Mouse (Mus musculus) neural tube, embryonic 10.5 days (tissue): ENCODE data around the gene Zpr1.

ENCODE experiments used
- DNase-seq: peaks from one replicate; pipeline ENCODE4 v3.0.0-alpha.2; 2017; ENCODE audit warnings: low spot score; ENCODE audit errors: extremely low spot score

The Zpr1 gene

GRCm38 (mm10) chr9:46272677-46273454 lies at the start of gene Zpr1:
TSS of gene Zpr1 (plus strand) at chr9:46273064.
- peak; percentile 89 for DNase-seq

DNA sequence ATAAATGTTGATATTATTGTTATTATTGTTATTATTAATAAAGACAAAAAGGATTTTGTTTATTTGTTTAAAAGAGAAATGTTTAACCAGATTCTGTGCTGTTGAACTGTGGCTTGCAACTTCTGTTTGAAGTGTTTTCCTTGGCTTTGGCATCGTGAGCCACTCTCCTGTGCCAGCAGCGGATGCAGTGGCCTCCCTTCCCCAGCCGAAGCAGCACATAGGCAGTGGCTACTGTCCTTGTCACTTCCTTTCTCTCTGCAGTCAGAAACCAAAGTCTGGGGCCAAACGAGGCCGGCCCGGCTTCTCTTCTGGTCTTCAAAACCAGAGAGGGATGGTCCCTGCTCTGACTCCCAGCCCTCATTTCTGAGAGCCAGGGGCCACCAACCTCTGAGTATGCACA lies 49.8 kb upstream of the Zpr1 start:
- DNase-seq: no peak

DNA sequence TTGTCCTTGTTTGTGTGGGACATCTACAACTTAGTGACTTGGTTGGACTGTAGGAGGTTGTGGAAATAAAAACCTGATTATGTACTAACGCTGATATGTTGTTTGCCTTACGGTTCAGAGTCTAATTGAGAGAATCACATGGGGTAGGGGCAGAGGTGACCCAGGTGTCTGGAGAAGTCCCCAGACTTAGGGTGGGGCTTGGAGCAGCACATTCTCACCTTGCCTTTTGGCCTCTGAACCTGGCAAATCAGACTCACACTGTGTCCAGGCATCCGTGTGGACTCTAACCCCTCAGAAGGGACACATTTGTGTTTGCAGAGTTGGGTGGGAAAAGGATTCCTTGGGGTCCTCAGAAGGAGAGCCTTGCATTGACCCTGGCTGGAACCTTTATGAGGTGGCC lies 48.8 kb upstream of the Zpr1 start:
- DNase-seq: no peak

- no peak for DNase-seq
These were observed 47.8 kb upstream of the Zpr1 start for GRCm38 (mm10) chr9:46224945-46225660.

DNA sequence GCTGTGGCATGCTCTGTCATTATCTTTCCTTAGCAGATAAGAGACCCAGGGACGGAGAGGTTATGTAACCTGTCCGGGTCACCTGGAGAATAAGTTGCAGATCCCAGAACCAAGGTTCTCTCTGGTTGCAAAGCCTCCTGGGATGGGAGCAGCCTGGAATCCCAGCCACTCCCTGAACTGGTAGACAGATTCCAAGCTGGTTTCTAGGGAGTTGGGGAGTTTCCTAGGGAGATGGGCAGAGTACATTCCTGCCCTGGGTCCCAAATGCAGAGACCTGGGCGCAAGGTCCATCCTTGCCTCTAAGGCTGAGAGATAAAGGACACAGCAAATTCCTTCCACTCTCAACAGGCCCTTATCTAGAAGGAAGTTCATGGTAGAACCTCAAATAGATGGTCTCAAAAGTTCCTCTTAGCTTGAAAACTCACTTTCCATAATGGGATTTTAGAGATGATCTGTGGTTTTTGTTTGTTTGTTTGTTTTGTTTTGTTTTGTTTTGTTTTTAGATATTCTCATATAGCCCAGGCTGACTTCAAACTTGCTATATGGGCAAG lies 45.7 kb upstream of the Zpr1 start:
- DNase-seq: no peak

DNA sequence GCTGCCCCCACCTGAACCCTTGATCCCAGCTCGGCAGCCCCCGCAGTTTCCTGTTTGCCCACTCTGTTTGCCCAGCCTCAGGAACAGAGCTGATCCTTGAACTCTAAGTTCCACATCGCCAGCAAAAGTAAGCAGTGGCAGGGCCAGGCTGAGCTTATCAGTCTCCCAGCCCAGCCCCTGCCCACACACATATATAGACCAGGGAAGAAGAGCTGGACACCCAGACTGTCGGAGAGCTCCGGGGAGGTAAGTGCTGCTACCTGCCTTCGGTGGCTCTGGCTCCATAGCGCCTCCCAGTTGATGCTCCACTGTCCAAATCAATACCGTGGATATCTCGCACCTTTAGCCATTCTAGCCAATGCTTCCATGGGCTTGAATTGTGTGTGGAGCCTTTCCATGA lies 44.4 kb upstream of the Zpr1 start, which contains the start of gene Apoa1:
Apoa1 (plus strand) TSS at position 90 of the 400 bp plus-strand sequence.
- no peak for DNase-seq

DNA sequence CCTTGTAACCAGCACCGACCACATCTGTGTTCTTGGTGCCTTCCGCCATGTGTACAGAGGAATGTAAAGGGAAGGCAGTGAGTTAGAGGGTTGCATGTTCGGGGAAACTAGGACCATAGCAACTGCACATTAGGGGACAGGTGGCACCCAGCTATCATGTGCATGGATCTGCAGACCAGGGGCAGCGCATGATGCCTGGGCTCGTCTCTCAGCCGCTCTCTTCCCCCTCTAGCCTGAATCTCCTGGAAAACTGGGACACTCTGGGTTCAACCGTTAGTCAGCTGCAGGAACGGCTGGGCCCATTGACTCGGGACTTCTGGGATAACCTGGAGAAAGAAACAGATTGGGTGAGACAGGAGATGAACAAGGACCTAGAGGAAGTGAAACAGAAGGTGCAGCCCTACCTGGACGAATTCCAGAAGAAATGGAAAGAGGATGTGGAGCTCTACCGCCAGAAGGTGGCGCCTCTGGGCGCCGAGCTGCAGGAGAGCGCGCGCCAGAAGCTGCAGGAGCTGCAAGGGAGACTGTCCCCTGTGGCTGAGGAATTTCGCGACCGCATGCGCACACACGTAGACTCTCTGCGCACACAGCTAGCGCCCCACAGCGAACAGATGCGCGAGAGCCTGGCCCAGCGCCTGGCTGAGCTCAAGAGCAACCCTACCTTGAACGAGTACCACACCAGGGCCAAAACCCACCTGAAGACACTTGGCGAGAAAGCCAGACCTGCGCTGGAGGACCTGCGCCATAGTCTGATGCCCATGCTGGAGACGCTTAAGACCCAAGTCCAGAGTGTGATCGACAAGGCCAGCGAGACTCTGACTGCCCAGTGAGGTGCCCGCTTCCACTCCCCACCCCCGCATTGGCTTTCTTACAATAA lies 43.1 kb upstream of the Zpr1 start:
- peak; percentile 82 for DNase-seq

DNA sequence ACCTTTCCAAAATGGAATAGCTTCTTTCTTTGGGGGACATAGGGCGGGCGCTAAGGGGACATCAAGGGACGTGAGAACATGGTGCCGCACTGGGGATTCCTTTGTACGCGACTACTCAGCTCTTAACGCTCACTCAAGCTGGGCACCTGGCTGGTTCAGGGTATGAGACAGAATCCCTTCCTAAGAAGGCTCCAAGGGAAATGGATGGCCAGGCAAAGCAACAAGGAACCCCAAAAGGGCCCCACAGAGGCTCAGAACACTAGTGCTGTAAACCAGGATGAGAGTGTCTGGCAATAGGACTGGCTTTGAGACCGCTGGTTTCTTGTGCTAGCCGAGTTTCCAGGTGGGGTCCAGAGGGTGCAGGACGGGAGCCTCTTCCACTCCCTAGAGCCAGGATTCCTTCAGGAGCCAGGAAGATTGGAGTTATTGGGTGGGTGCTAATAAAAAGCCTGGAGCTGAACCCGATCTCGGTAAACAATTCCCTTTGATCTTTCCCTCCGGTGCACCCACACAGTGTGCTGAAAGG lies 42.4 kb upstream of the Zpr1 start:
- no peak for DNase-seq

DNA sequence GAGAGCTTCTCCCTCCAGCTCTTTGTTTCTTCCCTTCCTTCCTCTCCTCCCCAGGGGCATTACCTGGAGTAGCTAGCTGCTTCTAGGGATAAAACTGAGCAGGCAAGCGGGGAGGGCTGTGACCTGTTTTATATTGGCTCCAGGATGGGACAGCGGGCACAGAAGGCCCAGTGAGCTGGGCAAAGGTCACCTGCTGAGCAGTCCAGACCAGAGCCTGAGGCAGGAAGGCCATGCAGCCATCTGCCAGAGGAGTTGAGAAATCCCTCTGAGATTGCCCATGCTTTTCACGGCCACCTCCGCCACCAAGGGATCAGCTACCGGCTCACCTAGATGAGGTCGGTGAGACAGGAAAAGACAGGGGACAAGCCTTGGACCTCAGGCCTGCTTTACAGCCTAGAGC lies 37.7 kb upstream of the Zpr1 start:
- no peak for DNase-seq

DNA sequence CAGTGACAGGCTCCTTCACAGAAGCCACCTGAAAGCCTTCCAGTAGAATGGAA lies 37.4 kb upstream of the Zpr1 start, which contains the start of gene Apoc3:
Apoc3 (minus strand) TSS at position 41 of the 53 bp plus-strand sequence.
- no peak for DNase-seq

GRCm38 (mm10) chr9:46235649-46236048 lies 37.2 kb upstream of the Zpr1 start:
- no peak for DNase-seq

DNA sequence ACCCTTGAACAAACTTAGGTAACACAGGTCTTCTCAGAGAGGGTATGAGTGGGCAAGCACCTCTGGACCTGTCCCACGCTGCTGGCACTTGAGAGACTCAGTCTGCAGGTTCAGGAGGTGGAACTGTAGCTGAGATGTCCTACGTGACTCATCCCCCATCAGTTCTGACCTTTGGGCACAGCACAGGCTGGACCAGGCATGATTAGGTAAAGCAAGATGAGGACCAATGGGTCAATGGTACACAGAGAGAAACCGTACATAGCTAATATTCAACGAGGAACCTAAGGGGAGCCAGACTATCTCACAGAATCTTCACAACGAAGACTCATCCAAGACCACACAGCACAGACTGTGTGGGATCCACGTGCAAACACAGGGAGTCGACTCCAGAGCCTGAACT lies 34.0 kb upstream of the Zpr1 start:
- no peak for DNase-seq

DNA sequence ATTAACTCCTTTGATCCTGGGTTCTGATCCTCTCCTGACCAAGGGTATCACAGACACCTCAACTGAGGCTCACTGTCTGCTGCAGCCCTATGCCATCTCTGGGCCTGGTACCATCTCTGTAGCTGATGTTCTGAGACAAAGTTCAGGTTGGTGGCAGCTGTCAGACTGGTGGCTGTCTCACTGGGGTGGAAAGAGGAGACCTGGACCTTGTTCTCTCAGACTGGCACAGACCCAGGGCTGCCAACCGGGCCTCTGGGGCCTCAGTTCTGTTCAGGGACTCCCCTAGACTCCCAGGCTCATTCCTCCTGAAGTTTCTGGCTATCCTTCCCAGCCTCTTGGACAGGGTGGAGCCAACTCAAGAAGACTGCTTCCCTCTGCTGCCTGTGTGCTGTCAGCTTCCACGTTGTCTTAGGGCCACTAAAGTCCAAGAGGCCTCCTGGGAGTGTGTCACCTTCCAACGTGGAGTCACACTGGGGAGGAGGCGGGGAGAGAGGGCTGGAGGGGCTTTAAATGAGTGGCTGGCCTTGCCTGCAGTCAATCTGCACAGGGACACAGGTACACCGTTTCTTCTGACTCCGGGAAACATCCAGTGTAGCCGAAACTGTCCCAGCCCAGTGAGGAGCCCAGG lies 32.2 kb upstream of the Zpr1 start, which contains the start of gene Apoa4:
Apoa4 (plus strand) TSS at position 171 of the 628 bp plus-strand sequence.
- no peak for DNase-seq

- no peak for DNase-seq
These were observed 31.0 kb upstream of the Zpr1 start for GRCm38 (mm10) chr9:46241818-46242217.

GRCm38 (mm10) chr9:46243122-46243521 lies 29.7 kb upstream of the Zpr1 start:
- DNase-seq: no peak

- no peak for DNase-seq
These were observed 29.3 kb upstream of the Zpr1 start for GRCm38 (mm10) chr9:46243584-46243983.

GRCm38 (mm10) chr9:46246752-46247324 lies 26.0 kb upstream of the Zpr1 start:
- peak; percentile 60 for DNase-seq

GRCm38 (mm10) chr9:46256177-46256576 lies 16.7 kb upstream of the Zpr1 start:
- DNase-seq: no peak

DNA sequence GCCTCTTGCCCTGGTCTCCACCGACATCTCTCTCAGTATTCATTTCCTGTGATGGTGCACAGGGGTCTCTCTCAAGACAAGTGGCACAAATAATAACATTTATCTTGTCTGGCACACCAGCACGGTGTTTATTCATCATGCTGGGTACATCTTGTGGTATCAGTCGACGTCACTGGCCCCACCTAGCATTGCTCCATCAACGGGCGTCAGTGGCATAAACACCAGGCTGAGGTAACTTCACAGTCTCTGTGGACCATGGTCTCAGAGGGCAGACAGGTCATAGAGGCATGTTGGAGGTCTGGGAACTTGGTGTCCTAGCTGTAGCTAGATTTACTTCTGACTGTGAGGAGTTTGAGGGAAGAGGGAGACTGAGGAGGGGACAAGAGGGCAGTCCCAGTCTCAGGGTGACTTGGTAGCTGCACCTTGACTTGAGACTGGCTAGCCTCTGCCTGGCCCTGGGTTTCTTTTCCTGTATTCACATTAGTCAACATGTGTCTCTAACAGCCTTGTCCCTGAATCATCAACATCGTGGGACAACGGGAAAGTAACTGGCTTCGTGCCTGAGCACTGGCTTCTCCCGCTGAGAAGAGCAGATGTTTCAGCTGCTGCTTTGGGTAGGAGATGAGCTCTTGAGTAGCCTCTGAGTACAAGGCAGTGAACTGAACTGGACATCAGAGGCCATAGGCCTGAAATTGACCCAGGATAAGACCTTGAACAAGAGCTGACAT lies 16.0 kb upstream of the Zpr1 start:
- DNase-seq: no peak

DNA sequence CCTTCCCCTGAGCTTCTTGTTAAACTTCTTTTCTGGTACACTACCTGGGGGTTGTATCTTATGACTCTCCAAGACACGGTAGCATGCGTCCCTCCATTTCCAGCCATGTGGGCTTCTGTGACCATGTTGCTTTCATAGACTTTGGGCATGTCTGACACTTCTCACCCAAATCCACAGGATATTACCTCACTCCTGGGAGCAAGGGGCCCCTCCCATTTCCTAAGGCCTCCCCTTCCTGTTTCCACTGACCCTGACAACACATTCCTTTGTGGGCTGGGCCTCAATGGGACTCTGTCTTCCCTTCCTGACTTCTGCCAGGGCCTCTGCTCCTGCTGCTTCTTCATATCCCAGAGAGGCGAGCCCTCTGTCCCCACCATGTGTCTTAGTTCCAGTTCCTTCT lies 15.3 kb upstream of the Zpr1 start:
- DNase-seq: no peak
